Mouse (Mus musculus) lung, adult 2 months (tissue): ENCODE data around the gene Syt8. TPM values are rescaled to one million over a fixed set of nuclear protein-coding genes. Genes with fewer than 3 reads are reported as not detected.

ENCODE experiments used
- DNase-seq: peaks from one replicate; pipeline ENCODE4 v3.0.0; 2022
- H3K4me1 ChIP-seq: fragments of 200-500 bp; 2 replicates; pipeline ENCODE4 v1.6.1; 2011; ENCODE audit warnings: low read length; ENCODE audit not compliant: control insufficient read depth, insufficient read depth
- H3K4me3 ChIP-seq: fragments of 200-500 bp; replicated peaks from 2 replicates; pipeline ENCODE3; 2011; ENCODE audit warnings: low read depth, mild to moderate bottlenecking, control low read depth, low read length; ENCODE audit errors: extremely low read depth
- CTCF ChIP-seq: fragments of 200-500 bp; IDR thresholded peaks from 2 replicates; pipeline ENCODE4 v1.5.1; 2011; ENCODE audit warnings: mild to moderate bottlenecking, low read length, control low read depth; ENCODE audit not compliant: insufficient read depth
- POLR2A ChIP-seq: fragments of 200-500 bp; IDR thresholded peaks from 2 replicates; pipeline ENCODE4 v1.6.1; 2011; ENCODE audit warnings: low read depth, mild to moderate bottlenecking, control low read depth, low read length, borderline replicate concordance; ENCODE audit errors: extremely low read depth
- WGBS: fragments of 180-500 bp; shearing (Covaris S2); methylation state at CpG from one replicate; pipeline ENCODE4 v1.1.7; 2018; 5-methylcytosine and 5-hydroxymethylcytosine counted together
- polyA plus RNA-seq: library from polyadenylated mRNA; depleted of rRNA; stranded (reverse); fragments of >200 nt; gene quantifications from 2 replicates; pipeline ENCODE4 v1.2.3, GENCODE M21; 2012

Syt8 gene
- polyA plus RNA-seq, 1 experiment: 8.6 TPM

- 55% methylated on average over 3 of the region's 3 CpGs for WGBS
- TF ChIP-seq CTCF (no peak), POLR2A (no peak)
- no peak for DNase-seq
- H3K4me3 ChIP-seq: no peak overlapping the region
- H3K4me1 ChIP-seq: peaks cover 4% of the 10 kb centered on the region; the same call in 1 of the 2 replicates
Measured at GRCm38 (mm10) chr7:142456806-142457205, 22.2 kb downstream of the Syt8 start.

DNA sequence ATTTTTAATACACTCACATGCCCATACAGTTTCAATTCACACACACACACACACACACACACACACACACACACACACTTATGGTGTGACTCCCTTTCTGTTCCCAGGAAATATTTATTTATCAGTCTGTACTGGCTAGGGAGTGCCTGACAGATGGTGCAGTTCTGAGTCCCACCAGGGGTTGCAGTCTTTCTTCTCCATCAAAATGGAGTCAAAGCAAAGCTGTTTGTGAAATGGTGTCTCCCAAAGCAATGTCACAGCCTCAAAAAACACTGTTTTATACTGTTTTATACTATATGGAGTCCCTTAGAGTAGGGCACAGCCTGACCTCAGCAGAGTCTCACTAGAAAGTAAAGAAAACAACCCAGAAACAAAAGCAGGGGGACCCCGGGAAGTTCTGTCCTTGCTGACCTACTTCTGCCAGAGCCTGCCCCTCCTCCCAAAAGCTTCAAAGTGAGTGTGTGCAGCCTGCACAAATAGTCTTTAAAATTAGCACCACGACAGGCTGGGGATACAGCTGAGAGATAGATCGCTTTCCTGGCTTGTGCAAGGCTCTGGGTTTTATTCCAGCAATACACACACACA is 22.7 kb downstream of the Syt8 start:
- H3K4me1 ChIP-seq: peaks cover 4% of the 10 kb centered on the region; the same call in 1 of the 2 replicates
- DNase-seq: no peak

DNA sequence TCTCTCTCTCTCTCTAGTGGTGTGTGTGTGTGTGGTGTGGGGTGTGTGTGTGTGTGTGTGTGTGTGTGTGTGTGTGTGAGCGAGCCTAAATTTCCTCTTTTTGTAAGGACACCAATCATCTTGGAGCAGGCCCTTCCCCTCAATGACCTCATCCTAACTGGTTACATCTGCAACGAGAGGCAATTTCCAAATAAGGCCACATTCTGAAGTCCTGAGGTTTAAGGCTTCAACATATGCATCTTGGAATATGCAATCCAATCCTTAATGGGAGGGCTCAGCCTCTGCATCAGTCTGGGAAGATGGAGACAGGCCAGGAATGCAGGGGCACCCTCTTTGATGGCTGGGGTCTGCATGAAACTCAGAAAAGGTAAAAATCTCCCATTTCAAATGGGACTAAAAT is 23.4 kb downstream of the Syt8 start:
- no peak overlapping the region for H3K4me3 ChIP-seq
- H3K4me1 ChIP-seq: peaks cover 4% of the 10 kb centered on the region; the same call in 1 of the 2 replicates
- WGBS: 36% methylated on average over 2 of the region's 2 CpGs
- DNase-seq: no peak
- no peak for TF ChIP-seq CTCF
- no peak for TF ChIP-seq POLR2A

More for the DNA sequence above, 22.7 kb downstream of the Syt8 start:
- H3K4me3 ChIP-seq: no peak overlapping the region
- 22% methylated on average over 3 of the region's 3 CpGs for WGBS
- TF ChIP-seq CTCF (no peak), POLR2A (no peak)

GRCm38 (mm10) chr7:142458676-142459298 is 24.1 kb downstream of the Syt8 start:
- Histone ChIP-seq H3K4me1 (peaks cover 4% of the 10 kb centered on the region; the same call in 1 of the 2 replicates), H3K4me3 (no peak overlapping the region)
- WGBS: 73% methylated on average over 5 of the region's 5 CpGs
- no peak for DNase-seq
- no peak for TF ChIP-seq POLR2A
- TF ChIP-seq CTCF: no peak

DNA sequence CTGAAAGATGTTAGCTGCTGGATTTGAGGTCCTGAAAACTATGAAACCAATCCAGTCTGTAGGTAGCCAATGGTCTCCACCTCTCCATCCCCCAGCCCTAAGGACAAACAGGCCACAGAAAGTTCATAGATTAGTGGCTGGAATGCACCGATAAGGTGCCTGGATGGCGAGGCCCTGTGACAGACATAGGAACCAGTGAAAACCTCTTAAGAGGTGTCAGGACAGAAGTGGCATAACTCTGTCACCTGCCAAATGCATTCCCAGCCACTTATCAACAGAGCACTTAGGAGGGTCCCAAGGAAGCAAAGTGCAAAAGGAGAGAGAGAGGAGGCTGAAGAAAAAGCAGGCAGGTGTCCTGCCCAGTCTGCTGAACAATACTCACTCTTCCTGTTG is 24.6 kb downstream of the Syt8 start:
- H3K4me3 ChIP-seq: no peak overlapping the region
- 74% methylated on average over 2 of the region's 2 CpGs for WGBS
- H3K4me1 ChIP-seq: peaks cover 4% of the 10 kb centered on the region; the same call in 1 of the 2 replicates
- TF ChIP-seq POLR2A (no peak), CTCF (no peak)
- DNase-seq: no peak

GRCm38 (mm10) chr7:142460636-142461077 is 26.0 kb downstream of the Syt8 start, which contains the start of gene Lsp1:
TSS of gene Lsp1 (plus strand) at chr7:142460809.
- H3K4me1 ChIP-seq: peaks cover 4% of the 10 kb centered on the region; the same call in 1 of the 2 replicates
- WGBS: 82% methylated on average over 7 of the region's 7 CpGs
- no peak for DNase-seq

GRCm38 (mm10) chr7:142461446-142461845 is 26.8 kb downstream of the Syt8 start:
- WGBS: 67% methylated on average over 2 of the region's 2 CpGs
- peak overlapping the region; percentile 66 for H3K4me3 ChIP-seq
- H3K4me1 ChIP-seq: peaks cover 4% of the 10 kb centered on the region; the same call in 1 of the 2 replicates
- DNase-seq: no peak
- TF ChIP-seq CTCF: no peak
- TF ChIP-seq POLR2A: no peak

More at GRCm38 (mm10) chr7:142460636-142461077, 26.0 kb downstream of the Syt8 start, which contains the start of gene Lsp1:
- no peak for TF ChIP-seq CTCF
- no peak; the same call in 1 of the 2 replicates for TF ChIP-seq POLR2A
- peak within 1 kb of the TSS; percentile 66 for H3K4me3 ChIP-seq

- no peak for DNase-seq
- WGBS: 74% methylated on average over 6 of the region's 6 CpGs
- Histone ChIP-seq H3K4me1 (0 out of 2 replicates have a peak, but pooled peaks cover 2% of the 10 kb centered on the region), H3K4me3 (peak overlapping the region; percentile 20)
- TF ChIP-seq POLR2A (no peak), CTCF (no peak)
Measured at GRCm38 (mm10) chr7:142462190-142462589, 27.5 kb downstream of the Syt8 start.

- WGBS: 62% methylated on average over 4 of the region's 4 CpGs
- TF ChIP-seq CTCF (no peak), POLR2A (no peak)
- Histone ChIP-seq H3K4me3 (peak overlapping the region; percentile 4), H3K4me1 (0 out of 2 replicates have a peak, but pooled peaks cover 2% of the 10 kb centered on the region)
- DNase-seq: no peak
Measured at GRCm38 (mm10) chr7:142462594-142463078, 28.0 kb downstream of the Syt8 start.

DNA sequence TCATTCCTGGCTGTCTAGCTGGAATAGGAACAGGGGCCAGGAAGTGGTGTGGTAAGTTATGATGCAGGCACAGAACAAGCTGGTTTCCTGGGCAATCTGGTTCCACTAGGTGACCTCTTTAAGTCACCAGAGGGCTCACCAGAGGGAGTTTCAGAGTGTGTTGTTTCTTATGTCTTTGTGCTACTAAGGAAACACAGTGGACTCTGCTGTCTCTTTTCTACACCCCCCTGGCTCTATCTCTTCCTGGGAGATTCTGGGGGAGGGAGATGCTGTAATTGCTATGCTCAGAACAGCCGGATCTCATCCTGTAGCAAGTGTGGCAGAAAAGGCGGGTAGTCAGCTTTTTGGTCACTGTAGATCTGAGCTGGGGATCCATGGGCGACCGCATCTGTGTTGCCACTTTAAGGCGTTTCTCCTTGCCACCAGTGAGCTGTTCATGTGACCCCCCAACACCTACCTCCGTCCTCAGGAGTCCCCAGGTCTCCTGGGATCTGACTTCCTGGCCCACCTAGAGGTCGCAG is 35.6 kb downstream of the Syt8 start:
- Histone ChIP-seq H3K4me3 (no peak overlapping the region), H3K4me1 (0 out of 2 replicates have a peak, but pooled peaks cover 4% of the 10 kb centered on the region)
- TF ChIP-seq POLR2A (no peak), CTCF (no peak)
- WGBS: 61% methylated on average over 7 of the region's 7 CpGs
- no peak for DNase-seq
